Mouse (Mus musculus) adrenal gland, adult 8-10 months (tissue): Measurements from ENCODE around the gene Mettl16. TPM values are rescaled to one million over a fixed set of nuclear protein-coding genes. Genes with fewer than 3 reads are reported as not detected.

Experiments used
- DNase-seq: peaks from one replicate; pipeline ENCODE4 v3.0.0; 2022
- total RNA-seq, 4 experiments: library from RNA; stranded (reverse); gene quantifications; 2 replicates each; pipeline ENCODE4 v1.2.4; 2022

The Mettl16 gene
- total RNA-seq, 4 experiments from 2014 or later, result 31.9 to 36.6 (median 33.9) TPM

DNA sequence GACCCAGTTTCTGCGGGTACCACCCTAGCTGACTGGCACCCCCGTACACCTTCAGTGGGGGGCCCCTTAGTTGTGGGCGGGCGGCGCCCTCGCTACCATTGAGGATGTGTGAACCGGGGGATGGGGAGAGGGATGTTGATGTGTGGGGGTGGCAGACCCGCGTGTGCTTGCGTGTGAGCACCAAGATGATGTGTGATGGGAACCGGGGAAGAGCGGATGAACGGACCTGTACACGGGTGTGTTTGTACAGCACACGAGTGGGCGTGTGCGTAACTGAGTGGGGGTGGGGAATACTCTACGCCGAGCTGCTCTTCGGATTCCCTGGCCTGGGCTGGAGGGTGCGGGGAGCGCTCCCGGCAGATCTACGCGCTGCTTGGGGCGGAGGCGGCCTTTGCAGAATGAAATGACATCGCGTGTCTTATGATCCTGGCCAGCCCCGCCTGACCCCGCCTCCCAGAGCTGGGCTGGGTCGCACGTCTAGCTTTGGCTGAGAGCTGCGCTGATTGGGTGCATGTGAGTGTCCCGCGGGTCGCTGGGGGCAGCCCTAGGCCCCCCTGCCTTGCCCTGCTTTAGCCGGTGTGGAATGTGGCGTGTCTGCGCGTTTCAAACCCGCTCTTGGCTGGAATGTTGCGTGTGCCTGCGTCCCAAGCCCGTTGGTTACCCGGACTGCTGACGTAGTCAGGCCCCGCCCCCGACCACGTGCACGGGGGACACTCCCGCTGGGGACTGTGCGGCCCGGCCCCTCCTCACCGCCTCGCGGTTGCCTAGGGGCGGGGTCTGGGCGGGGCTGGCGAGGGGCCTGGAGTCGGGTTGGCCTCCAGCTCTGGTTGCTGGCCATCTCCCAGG is 61.2 kb downstream of the Mettl16 start:
- peak; percentile 100 for DNase-seq

- DNase-seq, result peak; percentile 79
Measured at GRCm38 (mm10) chr11:74832503-74833143, 62.0 kb downstream of the Mettl16 start.

- peak; percentile 87 for DNase-seq
Measured at GRCm38 (mm10) chr11:74833536-74834358, 63.1 kb downstream of the Mettl16 start.

- DNase-seq, result peak; percentile 24
Measured at GRCm38 (mm10) chr11:74834359-74834638, 63.7 kb downstream of the Mettl16 start.

DNA sequence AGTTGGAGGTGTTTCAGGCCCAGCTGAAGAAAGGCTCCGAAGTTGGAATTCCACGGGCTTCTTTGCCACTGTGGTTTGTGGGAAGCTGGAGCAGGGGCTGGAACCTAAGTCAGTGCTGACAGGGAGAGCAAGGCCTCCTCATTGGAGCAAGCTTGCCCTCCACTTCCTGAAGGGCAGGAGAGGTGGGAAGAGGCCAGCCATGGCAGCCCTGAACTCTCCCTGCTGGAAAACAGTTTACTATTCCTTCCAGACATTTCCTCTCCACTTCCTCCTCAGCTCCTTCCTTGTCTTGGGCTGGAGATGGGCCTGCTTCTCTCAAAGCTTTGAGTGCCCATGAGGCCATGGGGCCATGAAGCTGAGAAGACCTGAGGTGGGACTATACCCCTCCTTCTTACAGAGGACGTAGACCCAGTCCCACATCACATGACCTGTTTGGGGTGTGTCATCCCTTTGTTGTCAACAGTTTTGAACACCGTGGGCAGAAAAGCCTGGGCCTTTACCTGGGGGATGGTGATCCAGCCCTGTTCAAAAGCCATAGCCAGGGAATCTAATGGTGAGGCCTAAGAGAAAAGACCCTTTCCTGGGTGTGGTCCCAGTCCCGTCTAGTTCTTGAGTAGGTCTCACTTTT is 64.1 kb downstream of the Mettl16 start:
- no peak for DNase-seq

GRCm38 (mm10) chr11:74835593-74836224 is 65.1 kb downstream of the Mettl16 start:
- DNase-seq, result no peak

GRCm38 (mm10) chr11:74836225-74837055 is 65.8 kb downstream of the Mettl16 start:
- DNase-seq, result peak; percentile 28

DNA sequence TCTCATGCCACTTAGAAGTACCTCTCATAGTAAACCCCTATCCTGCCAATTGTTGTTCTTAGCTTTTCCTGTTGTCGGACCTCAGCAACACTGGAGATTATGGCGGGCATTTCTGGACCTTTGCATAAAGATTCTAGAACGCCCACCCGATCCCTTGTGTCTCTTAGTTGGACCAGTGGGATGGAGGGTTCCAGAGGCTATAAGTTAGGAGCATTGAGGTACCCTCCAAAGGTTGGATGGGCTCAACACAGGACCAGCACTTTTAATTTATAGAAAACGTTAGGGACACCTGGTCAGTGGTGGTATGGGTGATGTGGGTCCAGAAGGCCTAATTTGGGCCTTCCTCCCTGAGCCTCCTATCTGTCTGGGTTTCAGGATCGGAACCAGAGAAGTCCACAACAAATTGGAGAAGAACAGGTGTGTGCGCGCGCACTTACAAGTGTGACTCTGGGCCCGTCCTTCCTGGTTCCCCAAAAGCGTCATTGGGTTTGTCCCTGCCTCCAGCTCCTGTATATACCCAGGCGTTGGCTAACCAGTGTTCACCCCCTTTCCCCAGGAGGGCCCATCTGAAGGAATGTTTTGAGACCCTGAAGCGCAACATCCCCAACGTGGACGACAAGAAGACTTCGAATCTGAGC is 66.5 kb downstream of the Mettl16 start:
- no peak for DNase-seq

GRCm38 (mm10) chr11:74837694-74838431 is 67.2 kb downstream of the Mettl16 start:
- DNase-seq, result peak; percentile 93

- peak; percentile 92 for DNase-seq
Measured at GRCm38 (mm10) chr11:74838441-74838840, 67.8 kb downstream of the Mettl16 start.

- DNase-seq, result peak; percentile 63
Measured at GRCm38 (mm10) chr11:74838971-74839370, 68.3 kb downstream of the Mettl16 start.

GRCm38 (mm10) chr11:74839860-74840715 is 69.5 kb downstream of the Mettl16 start:
- DNase-seq, result peak; percentile 36

- no peak for DNase-seq
Measured at GRCm38 (mm10) chr11:74840739-74841138, 70.1 kb downstream of the Mettl16 start.

DNA sequence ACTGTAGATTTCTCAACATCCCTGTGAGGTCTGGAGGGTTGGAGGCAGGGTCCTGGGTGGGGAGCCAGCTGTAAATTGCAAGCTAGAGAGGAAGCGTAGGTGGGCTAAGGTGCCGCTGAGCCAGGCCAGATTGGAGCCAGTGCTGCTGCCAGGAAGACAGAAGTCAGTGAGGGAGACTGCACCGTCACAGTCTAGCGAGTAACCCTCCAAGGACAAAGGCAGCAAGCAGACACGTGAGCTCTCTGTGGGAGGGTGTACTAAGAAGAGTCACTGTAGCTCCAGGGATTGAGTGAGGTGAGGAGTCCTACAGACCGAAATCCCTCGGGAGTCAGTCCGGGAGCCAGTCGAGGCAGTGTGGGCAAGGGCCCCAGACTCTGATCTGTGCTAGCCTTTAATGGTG is 70.7 kb downstream of the Mettl16 start:
- DNase-seq, result peak; percentile 68

DNA sequence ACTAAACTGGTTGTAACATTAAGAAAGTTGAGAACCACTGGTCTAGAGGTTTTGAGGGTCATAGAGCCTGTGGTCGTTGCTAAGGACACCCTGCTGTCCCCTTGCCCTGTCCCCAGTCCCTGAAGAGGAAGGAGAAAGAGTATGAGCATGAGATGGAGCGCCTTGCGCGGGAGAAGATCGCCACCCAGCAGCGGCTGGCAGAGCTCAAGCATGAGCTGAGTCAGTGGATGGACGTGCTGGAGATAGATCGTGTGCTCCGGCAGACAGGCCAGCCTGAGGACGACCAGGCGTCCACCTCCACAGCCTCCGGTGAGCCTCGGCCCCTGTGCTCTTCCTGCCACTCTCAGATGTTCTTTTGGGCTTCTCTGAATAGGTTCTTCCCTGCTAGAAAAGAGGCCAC is 71.4 kb downstream of the Mettl16 start:
- DNase-seq, result no peak

DNA sequence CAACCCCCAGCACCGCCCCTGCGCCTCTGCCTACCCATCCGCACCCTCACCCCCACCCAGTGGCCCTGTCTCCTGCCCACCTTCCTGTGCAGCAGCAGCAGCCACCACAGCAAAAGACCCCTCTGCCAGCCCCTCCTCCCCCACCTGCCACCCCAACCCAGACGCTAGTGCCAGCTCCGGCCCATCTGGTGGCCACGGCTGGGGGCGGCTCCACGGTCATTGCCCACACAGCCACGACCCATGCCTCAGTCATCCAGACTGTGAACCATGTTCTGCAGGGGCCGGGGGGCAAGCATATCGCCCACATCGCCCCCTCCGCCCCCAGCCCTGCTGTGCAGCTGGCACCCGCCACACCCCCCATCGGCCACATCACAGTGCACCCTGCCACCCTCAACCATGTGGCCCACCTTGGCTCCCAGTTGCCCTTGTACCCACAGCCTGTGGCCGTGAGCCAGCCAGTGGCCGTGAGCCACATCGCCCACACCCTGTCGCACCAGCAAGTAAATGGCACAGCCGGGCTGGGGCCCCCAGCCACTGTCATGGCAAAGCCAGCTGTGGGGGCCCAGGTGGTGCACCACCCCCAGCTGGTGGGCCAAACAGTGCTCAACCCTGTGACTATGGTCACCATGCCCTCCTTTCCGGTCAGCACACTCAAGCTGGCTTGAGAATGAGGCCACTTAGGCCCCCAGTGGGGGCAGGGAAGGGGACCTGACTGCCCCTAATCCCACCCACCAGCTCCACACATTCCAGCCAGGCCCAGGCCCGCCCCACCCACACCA is 72.2 kb downstream of the Mettl16 start:
- peak; percentile 23 for DNase-seq

DNA sequence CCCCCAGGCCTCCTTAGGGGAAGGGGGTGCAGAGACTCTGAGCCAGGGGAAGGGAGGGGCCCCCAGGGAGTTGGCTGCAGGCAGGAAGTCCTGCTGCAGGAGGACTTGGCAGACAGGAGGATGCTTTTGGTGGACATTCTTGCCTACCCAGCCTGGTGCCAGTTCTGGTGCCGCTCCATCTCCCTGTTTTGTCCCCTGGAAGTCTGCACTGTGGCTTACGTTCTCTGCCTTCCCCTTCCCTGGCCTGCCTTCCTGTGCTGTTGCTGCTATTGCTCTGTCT is 72.7 kb downstream of the Mettl16 start:
- DNase-seq, result no peak

- DNase-seq, result no peak
Measured at GRCm38 (mm10) chr11:74843761-74844160, 73.1 kb downstream of the Mettl16 start.
